Comparison of ENCODE assay signal across 16 mouse cellular contexts in the genomic region with DNA sequence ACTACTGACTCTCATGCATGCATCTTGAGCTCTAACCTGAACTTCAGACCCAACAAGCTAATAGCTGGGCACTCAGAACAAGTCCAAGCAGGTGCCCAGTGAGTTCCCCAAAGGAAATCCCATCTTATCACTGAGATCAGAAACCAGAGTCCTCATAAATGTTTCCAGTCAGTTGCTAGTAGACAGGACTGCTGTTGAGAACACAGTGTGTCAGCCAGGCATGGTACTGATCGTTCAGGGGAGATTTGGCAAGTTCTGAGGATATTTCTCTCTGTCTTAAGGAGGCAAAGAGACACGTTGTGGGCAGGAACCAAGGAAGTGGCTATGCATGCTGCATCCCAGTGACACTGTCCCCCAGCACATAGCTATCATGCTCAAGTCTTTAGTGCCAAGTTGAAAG.
"Had no signal": no experiment of that assay in that cellular context is flagged by ENCODE, and none has a peak within 500 bp of the region (broad histone marks: within the 10 kb centered on the region; RNA-seq: fewer than 3 reads in every experiment).

No protein-coding gene starts in this region.

- H3K27me3 ChIP-seq: limb, embryonic 15.5 days; liver, embryonic 12.5 days; lung, embryonic 15.5 days; midbrain, embryonic 12.5 days; neural tube, embryonic 15.5 days had no signal

- DNase-seq: kidney, adult 11 months; kidney, adult 9 months; kidney, postnatal 36 days; lung, postnatal 14 days; right cerebral cortex, postnatal 14 days; thymus, postnatal 25 days had no signal

- ATAC-seq: hindbrain, embryonic 16.5 days; inflammation-experienced regulatory T-cells, adult 6 months; liver, embryonic 12.5 days; midbrain, embryonic 16.5 days had no signal

- H3K9ac ChIP-seq: limb, embryonic 15.5 days; liver, embryonic 12.5 days; lung, embryonic 15.5 days; midbrain, embryonic 12.5 days; neural tube, embryonic 15.5 days had no signal

- H3K9me3 ChIP-seq: limb, embryonic 15.5 days; liver, embryonic 12.5 days; lung, embryonic 15.5 days; midbrain, embryonic 12.5 days; neural tube, embryonic 15.5 days had no signal

- H3K4me3 ChIP-seq: limb, embryonic 15.5 days; liver, embryonic 12.5 days; lung, embryonic 15.5 days; midbrain, embryonic 12.5 days; neural tube, embryonic 15.5 days had no signal

- H3K4me1 ChIP-seq: limb, embryonic 15.5 days; liver, embryonic 12.5 days; lung, embryonic 15.5 days; midbrain, embryonic 12.5 days; neural tube, embryonic 15.5 days had no signal

- H3K36me3 ChIP-seq: limb, embryonic 15.5 days; liver, embryonic 12.5 days; lung, embryonic 15.5 days; midbrain, embryonic 12.5 days; neural tube, embryonic 15.5 days had no signal

- H3K27ac ChIP-seq: kidney, postnatal 0 days; limb, embryonic 15.5 days; liver, embryonic 12.5 days; lung, embryonic 15.5 days; macrophage; midbrain, embryonic 12.5 days; neural tube, embryonic 15.5 days had no signal

- H3K4me2 ChIP-seq: limb, embryonic 15.5 days; liver, embryonic 12.5 days; lung, embryonic 15.5 days; midbrain, embryonic 12.5 days; neural tube, embryonic 15.5 days had no signal
